Mouse (Mus musculus): ENCODE measurements around the gene Cebpzos. TPM values are rescaled to one million over a fixed set of nuclear protein-coding genes. Genes with fewer than 3 reads are reported as not detected.

Cebpzos gene
- polyA plus RNA-seq, 1 experiment = 25.3 TPM

DNA sequence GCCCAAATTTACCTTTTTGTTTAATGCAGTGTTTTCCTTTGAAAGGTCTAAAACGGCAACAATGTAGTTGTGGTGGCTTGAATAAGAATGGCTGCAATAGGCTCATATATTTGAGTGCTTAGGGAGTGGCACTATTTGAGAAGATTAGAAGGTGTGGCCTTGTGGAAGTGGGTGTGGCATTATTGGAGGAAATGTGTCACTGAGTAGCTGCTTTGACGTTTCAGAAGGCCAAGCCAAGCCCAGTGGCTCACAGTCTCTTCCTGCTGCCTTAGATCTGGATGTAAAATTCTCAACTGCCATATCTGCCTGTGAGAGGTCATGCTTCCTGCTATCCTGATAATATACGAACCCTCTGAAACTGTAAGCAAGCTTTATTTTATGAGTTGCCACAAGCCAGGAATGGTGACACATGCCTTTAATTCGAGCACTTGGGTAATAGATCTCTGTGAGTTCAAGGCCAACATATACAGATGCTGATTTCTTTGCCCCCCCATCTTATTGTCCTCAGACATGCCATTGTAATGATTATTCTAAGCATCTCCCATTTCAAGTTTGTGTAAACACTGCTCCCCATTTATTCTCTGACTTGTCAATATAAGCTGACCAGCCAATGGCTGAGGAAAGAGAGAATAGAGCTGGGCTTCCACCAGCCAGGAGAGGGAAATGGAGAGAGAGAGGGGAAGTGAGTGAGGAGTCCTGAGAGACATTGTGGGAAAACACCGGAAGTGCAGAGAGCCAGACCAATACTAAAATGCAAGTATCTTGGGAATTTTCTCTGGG lies 30.8 kb upstream of the Cebpzos start:
- no peak for TF ChIP-seq MAX (IDR thresholded peaks at IDR 0.05; ENCODE audit: low read depth)
- TF ChIP-seq MYOD1 (IDR thresholded peaks at IDR 0.05; ENCODE audit: control insufficient read depth in 1 of 3, insufficient read length in 2 of 3, low read depth in 2 of 3) = no peak
- no peak for TF ChIP-seq CEBPB (IDR thresholded peaks at IDR 0.05; ENCODE audit: insufficient read depth, poor library complexity, severe bottlenecking)
- no peak for TF ChIP-seq TCF12 (IDR thresholded peaks at IDR 0.05; ENCODE audit: insufficient read depth, poor library complexity, severe bottlenecking)
- no peak for TF ChIP-seq E2F4 (IDR thresholded peaks at IDR 0.05; ENCODE audit: insufficient read depth)
- TF ChIP-seq SRF (IDR thresholded peaks at IDR 0.05; ENCODE audit: control insufficient read depth, insufficient read length, low read depth) = no peak
- no peak for TF ChIP-seq REST (IDR thresholded peaks at IDR 0.05; ENCODE audit: insufficient read depth, insufficient read length)
- TF ChIP-seq USF1 (IDR thresholded peaks at IDR 0.05; ENCODE audit: low read depth) = no peak
- no peak for TF ChIP-seq MYOG (IDR thresholded peaks at IDR 0.05; ENCODE audit: control insufficient read depth in 1 of 3, insufficient read depth in 1 of 3, insufficient read length in 2 of 3, low read depth in 2 of 3)
- TF ChIP-seq POLR2AphosphoS2 (IDR thresholded peaks at IDR 0.05; ENCODE audit: insufficient read length, low read depth) = no peak
- Histone ChIP-seq H3ac (ENCODE audit: control insufficient read depth, insufficient read length) (no peak overlapping the region), H3K27me3 (ENCODE audit: control insufficient read depth, insufficient read depth, insufficient read length) (no peaks in the 10 kb centered on the region), H3K4me3 (no peak overlapping the region), H3K79me2 (ENCODE audit: control insufficient read depth, insufficient read depth) (no peaks in the 10 kb centered on the region), H3K4me2 (ENCODE audit: low read depth) (no peak overlapping the region), H3K36me3 (ENCODE audit: control insufficient read depth, insufficient read depth) (no peaks in the 10 kb centered on the region)

DNA sequence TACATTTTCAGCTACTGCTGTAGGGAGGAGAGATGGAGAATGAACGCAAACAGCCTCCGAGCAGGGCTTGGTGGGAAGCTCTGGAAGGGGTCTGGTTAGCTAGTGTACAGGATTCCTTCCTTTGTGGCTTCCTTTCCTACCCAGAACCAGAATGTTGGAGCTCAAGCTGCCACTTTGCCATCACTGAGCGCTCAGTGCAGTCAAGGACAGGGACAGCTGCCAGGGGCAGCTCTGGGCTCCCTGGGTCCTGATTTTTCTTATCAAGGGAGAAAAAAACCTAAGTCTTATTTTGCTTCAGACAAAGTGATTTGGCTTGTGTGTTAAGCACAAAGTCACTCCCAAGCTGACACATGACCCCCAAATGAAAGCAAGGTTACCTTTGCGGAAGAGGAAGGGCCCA lies 27.7 kb upstream of the Cebpzos start:
- H3K4me2 ChIP-seq (ENCODE audit: low read depth) = no peak overlapping the region
- no peak for TF ChIP-seq REST (IDR thresholded peaks at IDR 0.05; ENCODE audit: insufficient read depth, insufficient read length)
- no peak for TF ChIP-seq CEBPB (IDR thresholded peaks at IDR 0.05; ENCODE audit: insufficient read depth, poor library complexity, severe bottlenecking)
- no peak for TF ChIP-seq TCF12 (IDR thresholded peaks at IDR 0.05; ENCODE audit: insufficient read depth, poor library complexity, severe bottlenecking)
- no peak for TF ChIP-seq POLR2AphosphoS2 (IDR thresholded peaks at IDR 0.05; ENCODE audit: insufficient read length, low read depth)
- TF ChIP-seq SRF (IDR thresholded peaks at IDR 0.05; ENCODE audit: control insufficient read depth, insufficient read length, low read depth) = no peak
- no peak for TF ChIP-seq TCF3 (IDR thresholded peaks at IDR 0.05; ENCODE audit: insufficient read length, low read depth)
- no peak for TF ChIP-seq E2F4 (IDR thresholded peaks at IDR 0.05; ENCODE audit: insufficient read depth)
- TF ChIP-seq MYOG (IDR thresholded peaks at IDR 0.05; ENCODE audit: control insufficient read depth in 1 of 3, insufficient read depth in 1 of 3, insufficient read length in 2 of 3, low read depth in 2 of 3) = no peak
- no peak for TF ChIP-seq MAX (IDR thresholded peaks at IDR 0.05; ENCODE audit: low read depth)
- TF ChIP-seq MYOD1 (IDR thresholded peaks at IDR 0.05; ENCODE audit: control insufficient read depth in 1 of 3, insufficient read length in 2 of 3, low read depth in 2 of 3) = no peak
- no peak for TF ChIP-seq USF1 (IDR thresholded peaks at IDR 0.05; ENCODE audit: low read depth)
- no peak for TF ChIP-seq POLR2A (IDR thresholded peaks at IDR 0.05; ENCODE audit: insufficient read length, low read depth)
- no peaks in the 10 kb centered on the region for H3K27me3 ChIP-seq (ENCODE audit: control insufficient read depth, insufficient read depth, insufficient read length)
- no peaks in the 10 kb centered on the region for H3K79me2 ChIP-seq (ENCODE audit: control insufficient read depth, insufficient read depth)
- no peaks in the 10 kb centered on the region for H3K36me3 ChIP-seq (ENCODE audit: control insufficient read depth, insufficient read depth)
- H3ac ChIP-seq (ENCODE audit: control insufficient read depth, insufficient read length) = no peak overlapping the region
- H3K4me3 ChIP-seq = no peak overlapping the region

DNA sequence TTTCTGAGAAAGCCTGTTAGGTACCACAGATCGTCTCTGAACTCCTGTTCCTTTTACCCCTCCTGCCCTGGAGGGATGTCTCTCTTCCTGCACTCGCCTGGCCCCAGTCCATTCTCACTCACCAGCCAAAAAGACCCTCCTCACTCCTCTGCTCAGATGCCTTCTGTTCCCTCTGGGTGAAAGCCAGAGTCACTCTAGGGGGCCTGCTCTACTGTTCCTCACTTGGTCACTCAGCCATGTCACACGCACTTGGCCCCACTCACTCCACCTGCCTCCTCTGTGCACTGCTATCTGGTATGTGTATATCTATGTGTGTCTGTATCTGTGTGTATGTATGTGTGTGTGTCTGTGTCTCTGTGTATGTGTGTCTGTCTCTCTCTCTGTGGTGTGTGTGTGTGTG lies 27.1 kb upstream of the Cebpzos start:
- no peak overlapping the region for H3ac ChIP-seq (ENCODE audit: control insufficient read depth, insufficient read length)
- H3K4me2 ChIP-seq (ENCODE audit: low read depth) = no peak overlapping the region
- TF ChIP-seq E2F4 (IDR thresholded peaks at IDR 0.05; ENCODE audit: insufficient read depth) (no peak), TCF3 (IDR thresholded peaks at IDR 0.05; ENCODE audit: insufficient read length, low read depth) (no peak), USF1 (IDR thresholded peaks at IDR 0.05; ENCODE audit: low read depth) (no peak), POLR2AphosphoS2 (IDR thresholded peaks at IDR 0.05; ENCODE audit: insufficient read length, low read depth) (no peak), SRF (IDR thresholded peaks at IDR 0.05; ENCODE audit: control insufficient read depth, insufficient read length, low read depth) (no peak), CEBPB (IDR thresholded peaks at IDR 0.05; ENCODE audit: insufficient read depth, poor library complexity, severe bottlenecking) (no peak), REST (IDR thresholded peaks at IDR 0.05; ENCODE audit: insufficient read depth, insufficient read length) (no peak)
- no peak overlapping the region for H3K4me3 ChIP-seq
- no peaks in the 10 kb centered on the region for H3K79me2 ChIP-seq (ENCODE audit: control insufficient read depth, insufficient read depth)
- no peaks in the 10 kb centered on the region for H3K36me3 ChIP-seq (ENCODE audit: control insufficient read depth, insufficient read depth)
- no peaks in the 10 kb centered on the region for H3K27me3 ChIP-seq (ENCODE audit: control insufficient read depth, insufficient read depth, insufficient read length)

DNA sequence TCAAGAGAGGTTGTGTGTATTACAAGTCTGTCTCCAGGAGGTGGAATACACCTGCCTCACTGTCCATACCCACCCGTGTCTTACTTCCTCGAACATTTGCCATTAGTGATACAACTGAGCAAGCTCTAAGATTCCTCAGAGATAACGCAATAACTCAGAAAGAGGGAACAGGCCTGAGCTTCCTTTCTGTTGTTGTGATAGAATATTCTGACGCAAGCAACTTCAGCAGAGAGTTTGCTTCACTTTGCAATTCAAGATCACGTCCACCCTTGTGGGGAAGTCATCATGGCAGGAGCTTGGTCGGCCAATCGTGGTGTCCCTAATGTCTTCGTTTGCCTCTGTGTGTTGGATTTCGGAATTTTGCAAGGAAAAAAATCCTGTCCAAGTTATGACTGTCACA lies 25.3 kb upstream of the Cebpzos start:
- no peak overlapping the region for H3ac ChIP-seq (ENCODE audit: control insufficient read depth, insufficient read length)
- no peak overlapping the region for H3K4me3 ChIP-seq
- no peaks in the 10 kb centered on the region for H3K27me3 ChIP-seq (ENCODE audit: control insufficient read depth, insufficient read depth, insufficient read length)
- TF ChIP-seq REST (IDR thresholded peaks at IDR 0.05; ENCODE audit: insufficient read depth, insufficient read length) = no peak
- no peak for TF ChIP-seq TCF3 (IDR thresholded peaks at IDR 0.05; ENCODE audit: insufficient read length, low read depth)
- TF ChIP-seq POLR2A (IDR thresholded peaks at IDR 0.05; ENCODE audit: insufficient read length, low read depth) = no peak
- no peak for TF ChIP-seq TCF12 (IDR thresholded peaks at IDR 0.05; ENCODE audit: insufficient read depth, poor library complexity, severe bottlenecking)
- no peak for TF ChIP-seq MYOD1 (IDR thresholded peaks at IDR 0.05; ENCODE audit: control insufficient read depth in 1 of 3, insufficient read length in 2 of 3, low read depth in 2 of 3)
- TF ChIP-seq MAX (IDR thresholded peaks at IDR 0.05; ENCODE audit: low read depth) = no peak
- no peak for TF ChIP-seq MYOG (IDR thresholded peaks at IDR 0.05; ENCODE audit: control insufficient read depth in 1 of 3, insufficient read depth in 1 of 3, insufficient read length in 2 of 3, low read depth in 2 of 3)
- no peak for TF ChIP-seq SRF (IDR thresholded peaks at IDR 0.05; ENCODE audit: control insufficient read depth, insufficient read length, low read depth)
- no peak for TF ChIP-seq USF1 (IDR thresholded peaks at IDR 0.05; ENCODE audit: low read depth)
- no peak for TF ChIP-seq E2F4 (IDR thresholded peaks at IDR 0.05; ENCODE audit: insufficient read depth)
- TF ChIP-seq CEBPB (IDR thresholded peaks at IDR 0.05; ENCODE audit: insufficient read depth, poor library complexity, severe bottlenecking) = no peak
- no peak for TF ChIP-seq POLR2AphosphoS2 (IDR thresholded peaks at IDR 0.05; ENCODE audit: insufficient read length, low read depth)
- H3K79me2 ChIP-seq (ENCODE audit: control insufficient read depth, insufficient read depth) = no peaks in the 10 kb centered on the region
- no peaks in the 10 kb centered on the region for H3K36me3 ChIP-seq (ENCODE audit: control insufficient read depth, insufficient read depth)
- H3K4me2 ChIP-seq (ENCODE audit: low read depth) = no peak overlapping the region
